Mouse (Mus musculus) neutrophil, adult 83 days (primary cell): Measurements from ENCODE around the gene Vhl. TPM values are rescaled to one million over a fixed set of nuclear protein-coding genes. Genes with fewer than 3 reads are reported as not detected.

Experiments
- total RNA-seq, 2 experiments: library from RNA; stranded (reverse); gene quantifications; one replicate each; pipeline ENCODE4 v1.2.4; 2023

Gene Vhl
- 10 to 100 TPM; 20.1 to 20.6 TPM for total RNA-seq

GRCm38 (mm10) chr6:113623941-113624751 lies at the start of gene Vhl:
Gene Vhl, plus strand, starts transcription at chr6:113623959.

GRCm38 (mm10) chr6:113600543-113601139 lies 23.1 kb upstream of the Vhl start, which contains the start of gene Fancd2os:
Gene Fancd2os, minus strand, starts transcription at chr6:113600715.

GRCm38 (mm10) chr6:113604432-113605223 lies 19.1 kb upstream of the Vhl start, which contains the start of gene Brk1:
Gene Brk1, plus strand, starts transcription at chr6:113604772.

GRCm38 (mm10) chr6:113638302-113639040 lies 14.7 kb downstream of the Vhl start, which contains the start of gene Irak2:
Gene Irak2, plus strand, starts transcription at chr6:113638467.

Other genes with a start within 250 kb of the Vhl start
- gene Tada3, start 246.1 kb upstream of the Vhl start, total RNA-seq, result 10 to 100 TPM; 24.7 to 26.8 TPM
- gene Arpc4, start 245.8 kb upstream of the Vhl start, total RNA-seq, result 100 to 1,000 TPM; 463 to 492 TPM
- gene Ttll3, start 234.7 kb upstream of the Vhl start, total RNA-seq, result 10 to 100 TPM; 35.3 to 42.1 TPM
- gene Rpusd3, start 204.6 kb upstream of the Vhl start, total RNA-seq, result 1 to 10 TPM; 1.6 to 3.6 TPM
- not detected for gene Cidec, start 188.2 kb upstream of the Vhl start, total RNA-seq
- gene Jagn1, start 181.4 kb upstream of the Vhl start, total RNA-seq, result 10 to 100 TPM; 11.7 to 12.2 TPM
- not detected for gene Il17re, start 165.5 kb upstream of the Vhl start, total RNA-seq
- not detected for gene Il17rc, start 152.5 kb upstream of the Vhl start, total RNA-seq
- 1 to 10 TPM; 2.2 to 2.3 TPM for gene Creld1, start 140.7 kb upstream of the Vhl start, total RNA-seq
- gene Prrt3, start 122.0 kb upstream of the Vhl start, total RNA-seq, result not detected
- gene Emc3, start 92.3 kb upstream of the Vhl start, total RNA-seq, result 10 to 100 TPM; 41.9 to 44.7 TPM
- gene Fancd2, start 92.3 kb upstream of the Vhl start, total RNA-seq, result 10 to 100 TPM; 15.0 to 22.8 TPM
- gene Fancd2os, start 23.2 kb upstream of the Vhl start, total RNA-seq, result not detected
- gene Brk1, start 19.2 kb upstream of the Vhl start, total RNA-seq, result 100 to 1,000 TPM; 121 to 127 TPM
- 10 to 100 TPM; 81.4 to 91.1 TPM for gene Irak2, start 14.5 kb downstream of the Vhl start, total RNA-seq
- gene Tatdn2, start 73.1 kb downstream of the Vhl start, total RNA-seq, result 10 to 100 TPM; 76.4 to 77.2 TPM
- gene Ghrl, start 95.9 kb downstream of the Vhl start, total RNA-seq, result not detected
- gene Sec13, start 116.8 kb downstream of the Vhl start, total RNA-seq, result 10 to 100 TPM; 69.4 to 70.0 TPM